Mouse (Mus musculus) layer of hippocampus, adult 11-12 months (tissue): ENCODE results near the gene Speg.

ENCODE experiments used
- DNase-seq: peaks from one replicate; pipeline ENCODE4 v3.0.0; 2022; ENCODE audit warnings: low spot score

Gene Speg

DNA sequence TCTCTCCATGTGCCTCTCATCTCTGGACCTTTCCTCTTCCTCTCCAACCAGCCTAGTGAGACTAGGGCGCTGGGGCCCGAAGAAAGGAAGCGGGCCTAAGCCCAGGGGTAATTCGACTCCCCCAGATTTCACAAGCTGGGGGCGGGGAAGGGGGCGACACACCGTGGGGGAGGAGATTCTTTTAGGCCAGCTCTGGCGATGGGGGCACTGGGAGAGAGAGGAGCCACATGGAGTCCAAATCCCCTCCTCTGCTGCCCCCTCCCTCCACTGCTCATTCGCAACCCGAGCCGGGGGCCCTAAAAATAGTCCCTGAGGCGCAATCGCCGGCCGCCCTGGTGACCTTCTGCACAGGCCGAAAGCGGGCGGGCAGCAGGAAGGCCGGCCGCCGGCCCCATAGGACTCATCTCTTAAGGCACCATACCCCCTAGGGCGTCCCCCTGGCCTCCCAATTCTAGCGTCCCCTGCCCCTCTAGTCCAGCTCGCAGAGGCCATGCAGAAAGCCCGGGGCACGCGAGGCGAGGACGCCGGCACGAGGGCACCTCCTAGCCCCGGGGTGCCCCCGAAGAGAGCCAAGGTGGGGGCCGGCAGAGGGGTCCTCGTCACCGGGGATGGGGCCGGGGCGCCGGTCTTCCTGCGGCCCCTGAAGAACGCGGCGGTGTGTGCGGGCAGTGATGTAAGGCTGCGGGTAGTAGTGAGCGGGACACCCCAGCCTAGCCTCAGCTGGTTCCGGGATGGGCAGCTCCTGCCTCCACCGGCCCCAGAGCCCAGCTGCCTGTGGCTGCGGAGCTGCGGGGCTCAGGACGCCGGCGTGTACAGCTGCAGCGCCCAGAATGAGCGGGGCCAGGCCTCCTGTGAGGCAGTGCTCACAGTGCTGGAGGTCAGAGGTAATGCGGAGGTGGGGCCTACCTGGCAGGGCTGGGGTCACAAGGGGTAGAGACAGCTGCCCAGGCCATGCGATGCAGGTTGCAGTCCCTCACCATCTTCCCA lies at the start of gene Speg:
Gene Speg (plus strand): TSS at position 348 of the 987 bp plus-strand sequence.
- no peak for DNase-seq

DNA sequence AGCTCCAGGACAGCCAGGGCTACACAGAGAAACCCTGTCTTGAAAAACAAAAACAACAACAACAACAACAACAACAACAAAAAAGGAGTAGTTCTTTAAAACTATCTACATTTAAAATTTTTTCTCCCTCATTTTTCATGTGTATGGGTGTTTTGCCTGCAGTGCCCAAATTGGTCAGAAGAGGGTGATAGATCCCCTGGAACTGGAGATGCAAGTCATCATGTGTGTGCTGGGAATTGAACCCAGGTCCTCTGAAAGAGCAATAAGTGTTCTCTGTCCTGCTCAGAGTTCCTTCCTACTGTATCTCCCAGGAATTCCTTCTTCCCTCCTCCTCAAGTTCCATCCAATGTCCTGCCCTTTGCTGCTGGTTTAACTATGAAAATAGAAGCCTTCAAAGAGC lies 47.6 kb upstream of the Speg start:
- DNase-seq: no peak

DNA sequence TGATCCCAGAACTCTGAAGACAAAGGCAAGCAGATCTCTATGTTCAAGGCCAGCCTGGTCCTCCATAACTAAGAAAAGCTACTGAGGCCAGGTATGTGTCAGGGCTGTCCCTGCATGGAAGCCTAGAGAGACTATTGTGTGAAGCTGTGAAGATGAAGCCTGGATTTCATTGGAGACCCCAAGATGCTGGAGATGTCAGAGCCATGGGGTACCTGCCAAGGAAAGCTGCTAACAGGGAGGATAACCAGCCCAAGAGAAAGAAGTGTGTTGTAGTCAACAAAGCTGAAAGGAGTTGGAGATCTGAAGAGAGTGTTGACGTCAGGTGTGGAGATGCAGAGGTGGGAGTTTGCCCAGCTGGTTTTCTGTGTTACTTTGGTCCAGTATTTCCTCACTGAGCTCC lies 43.8 kb upstream of the Speg start:
- no peak for DNase-seq

DNA sequence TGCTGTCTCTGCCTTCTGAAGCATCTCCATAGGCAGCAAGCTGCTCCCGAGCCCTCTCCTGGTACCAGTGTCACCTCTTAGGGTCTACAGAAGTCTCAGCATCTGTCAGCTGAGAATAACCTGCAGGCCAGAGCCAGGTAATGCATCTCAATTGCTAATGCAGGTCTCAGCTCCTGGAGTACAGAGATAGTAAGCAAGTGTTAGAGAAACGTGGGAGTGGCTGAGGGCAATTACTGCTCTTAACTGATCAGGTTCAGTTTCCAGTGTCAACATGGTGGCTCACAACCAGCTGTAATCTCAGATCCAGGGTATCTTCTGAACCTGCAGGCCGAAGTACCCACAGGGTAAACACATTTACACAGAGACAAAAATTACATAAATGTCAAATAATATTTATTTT lies 38.6 kb upstream of the Speg start:
- DNase-seq: no peak

DNA sequence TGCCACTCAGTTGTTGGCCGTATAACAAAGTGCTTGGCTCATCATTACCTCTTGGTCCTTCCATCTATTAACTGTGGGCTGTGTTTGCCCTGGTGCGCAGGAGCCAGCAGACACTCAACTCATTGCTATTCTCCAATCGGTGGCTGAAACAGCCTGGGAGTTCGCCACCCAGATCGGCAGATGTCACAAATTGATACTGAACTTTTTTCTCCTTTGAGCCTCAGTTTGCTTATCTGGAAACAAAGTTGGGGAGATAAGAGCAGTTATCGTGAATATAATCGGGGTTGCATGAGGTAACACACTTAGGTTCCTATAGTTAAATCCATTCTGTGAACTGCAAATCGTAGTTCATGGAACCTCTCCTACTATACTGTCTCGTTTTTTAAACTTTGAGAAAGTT lies 38.0 kb upstream of the Speg start:
- no peak for DNase-seq

DNA sequence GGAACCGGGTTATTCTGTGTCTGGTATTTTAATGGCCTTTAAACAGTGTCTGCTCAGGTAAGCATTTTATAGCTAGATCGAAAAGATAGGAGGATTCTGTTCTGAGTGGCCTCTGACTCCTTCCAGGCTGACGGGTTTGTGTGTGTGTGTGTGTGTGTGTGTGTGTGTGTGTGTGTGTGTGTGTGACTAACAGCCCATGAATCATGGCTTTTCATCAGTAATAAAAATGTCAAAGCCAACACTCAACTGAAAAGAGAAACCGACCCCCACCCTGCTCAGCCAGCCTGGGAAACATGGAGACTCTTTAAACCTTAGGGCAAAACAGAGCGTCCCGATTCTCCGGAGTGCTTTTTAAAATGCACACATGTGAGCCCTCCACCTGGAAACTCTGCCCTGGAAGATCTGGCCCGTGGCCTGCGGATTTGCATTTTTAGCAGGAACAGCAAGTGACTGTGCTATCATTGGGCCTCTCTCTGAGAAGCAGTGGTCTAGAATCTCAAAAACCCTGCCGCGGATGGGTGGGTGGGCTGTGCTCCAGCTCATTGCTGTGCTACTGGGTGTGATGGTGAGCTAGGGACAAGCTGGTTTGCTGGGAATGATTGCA lies 36.9 kb upstream of the Speg start:
- no peak for DNase-seq

GRCm38 (mm10) chr1:75339337-75339736 lies 35.8 kb upstream of the Speg start:
- peak; percentile 44 for DNase-seq

- no peak for DNase-seq
These were observed 34.6 kb upstream of the Speg start for GRCm38 (mm10) chr1:75340519-75340918.

DNA sequence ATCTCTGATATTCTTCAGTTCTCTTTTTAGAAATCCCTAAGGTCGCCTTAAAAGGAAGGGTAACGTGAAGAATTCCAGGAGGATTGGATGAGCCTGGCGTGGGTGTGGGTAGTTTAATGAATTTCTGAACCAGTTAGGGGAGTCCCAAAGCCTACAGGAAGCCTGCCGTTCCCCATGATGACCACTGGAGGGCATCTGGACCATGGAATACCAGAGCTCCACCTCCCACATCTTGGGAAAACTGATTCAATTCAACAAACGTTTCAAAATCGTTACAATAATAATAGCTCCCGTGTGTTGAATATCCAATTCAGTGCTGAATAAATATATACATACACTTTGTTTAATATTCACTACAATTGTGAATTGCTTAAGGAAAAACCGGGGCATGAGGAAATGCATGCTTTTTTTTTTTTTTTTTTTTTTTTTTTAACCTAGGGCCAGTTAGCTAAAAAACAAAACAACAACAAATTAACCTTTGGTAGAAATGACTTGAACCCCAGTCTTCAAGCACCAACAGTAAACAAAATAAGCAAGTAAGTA lies 32.2 kb upstream of the Speg start:
- DNase-seq: peak; percentile 81

- DNase-seq: no peak
These were observed 30.6 kb upstream of the Speg start for GRCm38 (mm10) chr1:75344291-75345035.

- no peak for DNase-seq
These were observed 29.8 kb upstream of the Speg start for GRCm38 (mm10) chr1:75345036-75345935.

- no peak for DNase-seq
These were observed 27.8 kb upstream of the Speg start for GRCm38 (mm10) chr1:75347279-75347678.

- no peak for DNase-seq
These were observed 25.8 kb upstream of the Speg start for GRCm38 (mm10) chr1:75349275-75349674.

DNA sequence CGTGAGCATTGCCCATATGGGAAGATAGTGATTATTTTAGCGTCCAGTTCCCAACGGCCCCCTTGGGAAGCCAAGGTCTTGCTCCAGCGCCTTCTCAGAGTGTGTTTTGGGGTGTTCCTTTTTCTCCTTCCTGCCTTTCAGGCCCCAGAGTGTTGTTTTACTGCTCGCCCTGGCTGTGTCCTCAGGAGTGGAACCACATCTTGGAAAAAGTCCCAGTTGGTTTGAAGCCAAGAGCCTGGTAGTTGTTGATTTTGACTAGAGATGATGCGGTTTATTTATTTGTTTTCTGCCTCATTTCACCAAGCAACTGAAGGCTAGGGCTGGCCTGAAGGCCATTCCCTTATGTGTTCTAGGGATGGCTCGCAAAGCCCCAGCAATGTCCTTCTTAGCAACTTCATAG lies 17.8 kb upstream of the Speg start:
- no peak for DNase-seq

- DNase-seq: no peak
These were observed 17.1 kb upstream of the Speg start for GRCm38 (mm10) chr1:75358009-75358408.

DNA sequence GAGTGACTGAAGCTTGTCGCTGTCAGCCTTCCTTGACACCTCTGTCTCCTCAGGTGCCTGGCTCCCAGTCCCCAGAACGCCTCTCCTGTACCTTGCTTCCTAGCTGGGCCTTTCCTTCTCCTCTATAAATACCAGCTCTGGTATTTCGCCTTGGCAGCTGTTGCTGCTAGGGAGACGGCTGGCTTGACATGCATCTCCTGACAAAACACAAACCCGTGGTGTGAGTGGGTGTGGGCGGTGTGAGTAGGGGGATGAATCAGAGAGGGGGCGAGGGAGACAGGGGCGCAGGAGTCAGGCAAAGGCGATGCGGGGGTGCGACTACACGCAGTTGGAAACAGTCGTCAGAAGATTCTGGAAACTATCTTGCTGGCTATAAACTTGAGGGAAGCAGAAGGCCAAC lies 15.8 kb upstream of the Speg start:
- no peak for DNase-seq

DNA sequence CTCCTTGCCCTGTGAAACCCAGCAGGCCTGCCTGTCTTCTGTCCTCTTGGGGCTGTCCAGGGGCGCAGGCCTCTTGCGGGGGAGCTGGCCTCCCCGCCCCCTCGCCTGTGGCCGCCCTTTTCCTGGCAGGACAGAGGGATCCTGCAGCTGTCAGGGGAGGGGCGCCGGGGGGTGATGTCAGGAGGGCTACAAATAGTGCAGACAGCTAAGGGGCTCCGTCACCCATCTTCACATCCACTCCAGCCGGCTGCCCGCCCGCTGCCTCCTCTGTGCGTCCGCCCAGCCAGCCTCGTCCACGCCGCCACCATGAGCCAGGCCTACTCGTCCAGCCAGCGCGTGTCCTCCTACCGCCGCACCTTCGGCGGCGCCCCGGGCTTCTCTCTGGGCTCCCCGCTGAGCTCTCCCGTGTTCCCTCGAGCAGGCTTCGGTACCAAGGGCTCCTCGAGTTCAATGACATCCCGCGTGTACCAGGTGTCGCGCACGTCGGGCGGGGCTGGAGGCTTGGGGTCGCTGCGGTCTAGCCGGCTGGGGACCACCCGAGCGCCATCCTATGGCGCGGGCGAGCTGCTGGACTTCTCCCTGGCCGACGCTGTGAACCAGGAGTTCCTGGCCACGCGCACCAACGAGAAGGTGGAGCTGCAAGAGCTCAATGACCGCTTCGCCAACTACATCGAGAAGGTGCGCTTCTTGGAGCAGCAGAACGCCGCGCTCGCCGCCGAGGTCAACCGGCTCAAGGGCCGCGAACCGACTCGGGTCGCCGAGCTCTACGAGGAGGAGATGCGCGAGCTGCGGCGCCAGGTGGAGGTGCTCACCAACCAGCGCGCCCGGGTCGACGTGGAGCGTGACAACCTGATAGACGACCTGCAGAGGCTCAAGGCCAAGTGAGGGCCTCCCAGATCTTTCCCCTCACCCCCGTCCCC lies 14.7 kb upstream of the Speg start, which contains the start of gene Des:
Gene Des (plus strand): TSS at position 218 of the 920 bp plus-strand sequence.
- no peak for DNase-seq

GRCm38 (mm10) chr1:75361123-75361522 lies 14.0 kb upstream of the Speg start:
- DNase-seq: no peak

- DNase-seq: no peak
These were observed 13.3 kb upstream of the Speg start for GRCm38 (mm10) chr1:75361750-75362149.

DNA sequence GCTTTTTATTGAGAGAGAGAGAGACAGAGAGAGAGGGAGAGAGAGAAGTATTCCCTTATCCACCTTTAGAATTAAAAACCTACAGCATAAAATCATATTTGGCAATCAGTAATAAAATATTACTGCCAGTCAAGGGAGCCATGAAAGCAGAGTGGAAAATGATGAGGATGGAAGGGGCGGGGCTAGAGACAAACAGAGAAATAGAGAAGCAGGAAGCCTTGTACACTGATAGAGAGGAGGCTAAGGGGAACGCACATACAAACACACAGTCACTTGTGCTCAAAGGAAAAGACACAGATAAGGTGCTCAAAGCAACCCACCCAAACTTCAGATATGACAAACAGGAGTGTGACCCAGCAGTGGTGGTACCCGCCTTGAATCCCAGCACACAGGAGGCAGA lies 11.2 kb upstream of the Speg start:
- no peak for DNase-seq
